Mouse (Mus musculus) c-Kit-positive CD71-positive TER-119-negative erythroid progenitor cells, embryonic 14.5 days (primary cell): ENCODE measurements at regions not wholly inside any gene's neighbourhood (a gene's known extent, or its start where the extent isn't known, plus 50 kb on each side); places are given as distances from the start of the nearest gene placed in this dataset.
"Not testable (repeated sequence)": the region's sequence is repeated elsewhere in the genome, so short reads cannot be mapped to it uniquely, and the experiment has no call there.

Source experiments
- DNase-seq: peaks from one replicate; pipeline ENCODE4 v3.0.0-alpha.2; 2013; ENCODE audit warnings: low read depth

- DNase-seq = no peak
Observed at GRCm38 (mm10) chr17:4024384-4024783, 328.3 kb upstream of the Nox3 start.

- no peak for DNase-seq
Observed at GRCm38 (mm10) chr17:4029202-4029601, 333.1 kb upstream of the Nox3 start.

GRCm38 (mm10) chr17:4034816-4035360 is 338.8 kb upstream of the Nox3 start:
- no peak for DNase-seq

- DNase-seq = no peak
Observed at GRCm38 (mm10) chr17:4040104-4040664, 344.1 kb upstream of the Nox3 start.

GRCm38 (mm10) chr17:4060186-4060585 is 364.1 kb upstream of the Nox3 start:
- DNase-seq = not testable (repeated sequence)

GRCm38 (mm10) chr17:4073381-4073780 is 377.3 kb upstream of the Nox3 start:
- no peak for DNase-seq

- no peak for DNase-seq
Observed at GRCm38 (mm10) chr17:4080564-4080963, 384.5 kb upstream of the Nox3 start.

- DNase-seq = no peak
Observed at GRCm38 (mm10) chr17:4094621-4095020, 398.6 kb upstream of the Nox3 start.

- no peak for DNase-seq
Observed at GRCm38 (mm10) chr17:4103321-4103720, 407.3 kb upstream of the Nox3 start.

GRCm38 (mm10) chr17:4109263-4109662 is 413.2 kb upstream of the Nox3 start:
- DNase-seq = no peak

- DNase-seq = no peak
Observed at GRCm38 (mm10) chr17:4113021-4113420, 417.0 kb upstream of the Nox3 start.

- DNase-seq = no peak
Observed at GRCm38 (mm10) chr17:4116476-4116875, 420.4 kb upstream of the Nox3 start.

GRCm38 (mm10) chr17:4133678-4134077 is 437.6 kb upstream of the Nox3 start:
- no peak for DNase-seq

GRCm38 (mm10) chr17:4163502-4163901 is 467.4 kb upstream of the Nox3 start:
- no peak for DNase-seq

- DNase-seq = no peak
Observed at GRCm38 (mm10) chr17:4173951-4174361, 477.9 kb upstream of the Nox3 start.

GRCm38 (mm10) chr17:4175006-4175405 is 478.9 kb upstream of the Nox3 start:
- DNase-seq = no peak

GRCm38 (mm10) chr17:4176524-4176923 is 480.5 kb upstream of the Nox3 start:
- no peak for DNase-seq

GRCm38 (mm10) chr17:4177485-4178150 is 481.6 kb upstream of the Nox3 start:
- DNase-seq = no peak

- no peak for DNase-seq
Observed at GRCm38 (mm10) chr17:4179271-4179670, 483.2 kb upstream of the Nox3 start.

GRCm38 (mm10) chr17:4182106-4182505 is 486.0 kb upstream of the Nox3 start:
- DNase-seq = no peak

- DNase-seq = no peak
Observed at GRCm38 (mm10) chr17:4186802-4187201, 490.7 kb upstream of the Nox3 start.

- no peak for DNase-seq
Observed at GRCm38 (mm10) chr17:4187606-4188005, 491.5 kb upstream of the Nox3 start.

GRCm38 (mm10) chr17:4196793-4197448 is 500.9 kb upstream of the Nox3 start:
- no peak for DNase-seq
